Mouse (Mus musculus) embryonic facial prominence, embryonic 15.5 days (tissue): ENCODE data around the gene Rftn1. TPM values are rescaled to one million over a fixed set of nuclear protein-coding genes. Genes with fewer than 3 reads are reported as not detected.

Experiments
- ATAC-seq: fragments of 200-750 bp; cut with Nextera tagmentation; 2 replicates; pipeline ENCODE4 v1.8.0; 2017; ENCODE audit warnings: low read depth, moderate TSS enrichment; ENCODE audit not compliant: insufficient number of reproducible peaks, low FRiP score, low TSS enrichment
- H3K27ac ChIP-seq: fragments of 300-500 bp; sonication (generic); replicated peaks from 2 replicates; pipeline ENCODE4 v1.5.1; 2015; ENCODE audit warnings: mild to moderate bottlenecking, inconsistent platforms
- H3K27me3 ChIP-seq: fragments of 300-500 bp; sonication (generic); 2 replicates; pipeline ENCODE4 v1.6.1; 2015; ENCODE audit warnings: inconsistent platforms
- H3K36me3 ChIP-seq: fragments of 300-500 bp; sonication (generic); 2 replicates; pipeline ENCODE4 v1.6.1; 2015; ENCODE audit warnings: mild to moderate bottlenecking, inconsistent platforms
- H3K4me1 ChIP-seq: fragments of 300-500 bp; sonication (generic); 2 replicates; pipeline ENCODE4 v1.6.1; 2015; ENCODE audit warnings: inconsistent platforms
- H3K4me2 ChIP-seq: fragments of 300-500 bp; sonication (generic); replicated peaks from 2 replicates; pipeline ENCODE4 v1.6.1; 2015; ENCODE audit warnings: mild to moderate bottlenecking, inconsistent platforms
- H3K4me3 ChIP-seq: fragments of 300-500 bp; sonication (generic); replicated peaks from 2 replicates; pipeline ENCODE4 v1.5.1; 2015; ENCODE audit warnings: mild to moderate bottlenecking, inconsistent platforms
- H3K9ac ChIP-seq: fragments of 300-500 bp; sonication (generic); 2 replicates; pipeline ENCODE4 v1.6.1; 2015; ENCODE audit warnings: inconsistent platforms
- H3K9me3 ChIP-seq: fragments of 300-500 bp; sonication (generic); replicated peaks from 2 replicates; pipeline ENCODE4 v1.6.1; 2016; ENCODE audit warnings: inconsistent platforms
- WGBS: fragments of 180-500 bp; shearing (Covaris S2); methylation state at CpG from one replicate; pipeline ENCODE4 v1.1.7; 2015; 5-methylcytosine and 5-hydroxymethylcytosine counted together
- polyA plus RNA-seq: library from polyadenylated mRNA; unstranded; fragments of >200 nt; fragmentation: Nextera tagmentation; extraction: Ambion mirVana; gene quantifications from 2 replicates; pipeline ENCODE4 v1.2.1, GENCODE M21; 2015

Gene Rftn1
- polyA plus RNA-seq, 1 experiment from 2014 or later = 21.4 TPM

DNA sequence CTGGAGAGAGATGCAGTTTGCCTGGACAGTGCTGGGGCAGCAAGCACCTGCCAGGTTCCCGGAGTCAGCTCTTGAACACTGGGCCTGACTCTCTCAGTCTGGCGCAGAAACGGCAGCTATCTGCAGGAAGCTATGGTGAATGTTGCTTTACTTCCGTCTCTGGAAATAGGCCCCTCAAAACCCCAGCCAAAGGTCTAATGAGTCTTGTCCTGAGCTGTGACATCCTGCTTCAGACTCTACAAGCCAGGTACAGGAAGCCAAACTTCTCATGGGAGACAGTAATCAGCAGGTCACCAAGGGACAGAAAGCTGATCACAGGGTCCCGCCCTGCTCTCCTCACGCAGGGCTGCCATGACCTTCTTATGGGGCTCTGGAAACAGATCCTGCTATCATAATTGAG lies 203.4 kb downstream of the Rftn1 start:
- no peak overlapping the region for H3K4me3 ChIP-seq
- 87% methylated on average over 6 of the region's 6 CpGs for WGBS

DNA sequence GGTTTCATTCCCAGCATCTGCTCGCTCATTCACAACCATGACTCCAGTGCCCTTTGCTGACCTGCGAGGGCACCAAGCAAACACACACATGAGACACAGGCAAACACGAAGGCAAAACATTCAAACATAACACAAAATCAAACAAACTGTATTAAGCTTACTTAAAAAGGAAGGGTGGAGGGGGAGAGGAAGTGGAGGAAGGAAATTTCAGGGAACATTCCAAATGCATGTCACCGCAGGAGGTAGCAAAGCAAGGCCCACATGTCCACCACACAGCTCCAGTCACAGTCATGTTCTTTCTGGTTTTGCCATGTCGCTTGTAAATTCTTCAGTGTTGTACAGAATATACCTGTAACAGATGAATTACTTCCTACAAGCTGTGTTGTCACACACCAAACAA lies 207.0 kb downstream of the Rftn1 start:
- H3K9me3 ChIP-seq = 0 out of 2 replicates have a peak, but pooled peaks cover 5% of the 10 kb centered on the region
- no peaks in the 10 kb centered on the region for H3K36me3 ChIP-seq
- H3K27me3 ChIP-seq = no peaks in the 10 kb centered on the region
- no peaks in the 10 kb centered on the region for H3K4me1 ChIP-seq
- no peak overlapping the region for H3K4me3 ChIP-seq
- ATAC-seq = no peak
- no peak overlapping the region for H3K27ac ChIP-seq
- no peak overlapping the region for H3K4me2 ChIP-seq
- H3K9ac ChIP-seq = no peak overlapping the region
- 71% methylated on average over 5 of the region's 5 CpGs for WGBS

More for the DNA sequence above, 203.4 kb downstream of the Rftn1 start:
- no peaks in the 10 kb centered on the region for H3K27me3 ChIP-seq
- H3K9me3 ChIP-seq = no peaks in the 10 kb centered on the region
- H3K27ac ChIP-seq = no peak overlapping the region
- no peaks in the 10 kb centered on the region for H3K36me3 ChIP-seq
- ATAC-seq = no peak
- H3K9ac ChIP-seq = no peak overlapping the region
- H3K4me1 ChIP-seq = no peaks in the 10 kb centered on the region
- H3K4me2 ChIP-seq = no peak overlapping the region

DNA sequence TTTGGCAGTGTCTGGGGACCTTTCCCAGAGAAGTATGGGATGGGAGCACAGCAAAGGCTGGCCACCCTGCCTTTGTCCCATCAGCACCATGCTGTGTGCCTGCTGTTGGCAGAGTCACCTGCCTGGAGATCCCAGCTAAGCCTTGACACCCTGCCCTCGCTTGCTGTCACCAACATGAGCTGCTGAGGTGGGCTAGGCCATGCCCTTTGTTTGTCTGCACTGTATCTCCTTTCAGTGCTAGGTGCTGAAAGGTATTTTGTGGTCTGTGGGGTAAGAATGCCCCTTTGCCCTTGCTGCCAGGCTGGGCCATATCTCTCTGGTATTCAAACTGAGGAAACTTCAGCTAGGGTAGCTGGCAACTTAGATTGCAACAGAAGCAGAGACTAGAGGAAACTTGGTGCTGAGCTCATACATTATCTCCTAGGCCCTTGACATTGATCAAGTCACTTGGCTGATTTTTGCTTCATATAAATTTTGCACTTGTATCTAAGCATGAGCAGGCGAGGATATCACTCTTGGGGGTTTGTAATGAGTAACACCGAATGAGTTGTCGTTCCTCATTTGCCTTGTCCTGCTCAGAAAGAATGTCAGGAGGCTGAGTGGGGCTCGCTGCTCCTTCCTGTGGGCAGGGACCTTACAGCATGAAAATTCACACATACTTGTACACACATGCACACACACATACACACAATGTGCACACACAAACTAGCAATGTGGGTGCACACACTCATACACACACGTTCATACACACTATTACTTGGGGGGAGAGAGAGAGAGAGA lies 207.7 kb downstream of the Rftn1 start:
- Histone ChIP-seq H3K4me3 (no peak overlapping the region), H3K4me1 (no peaks in the 10 kb centered on the region), H3K9ac (no peak overlapping the region), H3K27me3 (no peaks in the 10 kb centered on the region), H3K9me3 (0 out of 2 replicates have a peak, but pooled peaks cover 5% of the 10 kb centered on the region), H3K4me2 (no peak overlapping the region), H3K27ac (no peak overlapping the region), H3K36me3 (no peaks in the 10 kb centered on the region)
- ATAC-seq = no peak
- 70% methylated on average over 6 of the region's 6 CpGs for WGBS

DNA sequence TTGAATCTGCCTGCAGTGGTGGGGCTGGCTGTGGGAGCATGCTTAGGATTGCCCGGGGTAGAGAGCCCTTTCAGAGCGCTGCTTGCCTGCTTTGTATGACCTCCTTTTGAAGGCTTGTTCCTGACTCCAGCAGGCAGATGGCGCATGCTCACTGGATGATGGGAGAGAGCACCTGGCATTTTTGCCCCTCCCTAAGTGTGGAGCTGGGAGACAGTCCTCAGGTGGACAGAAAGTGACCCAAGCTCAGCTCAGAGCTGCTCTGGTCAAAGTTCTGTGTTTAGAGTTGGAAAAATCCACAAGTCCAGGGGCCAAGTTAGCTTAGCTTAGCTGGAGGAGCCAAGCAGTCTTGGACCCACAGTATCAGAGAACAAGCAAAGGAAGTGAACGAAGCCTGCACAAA lies 208.9 kb downstream of the Rftn1 start:
- no peak overlapping the region for H3K4me3 ChIP-seq
- no peak overlapping the region for H3K9ac ChIP-seq
- 84% methylated on average over 4 of the region's 4 CpGs for WGBS
- no peaks in the 10 kb centered on the region for H3K27me3 ChIP-seq
- H3K4me1 ChIP-seq = no peaks in the 10 kb centered on the region
- no peak overlapping the region for H3K4me2 ChIP-seq
- no peak for ATAC-seq
- H3K27ac ChIP-seq = no peak overlapping the region
- 0 out of 2 replicates have a peak, but pooled peaks cover 5% of the 10 kb centered on the region for H3K9me3 ChIP-seq
- H3K36me3 ChIP-seq = no peaks in the 10 kb centered on the region

DNA sequence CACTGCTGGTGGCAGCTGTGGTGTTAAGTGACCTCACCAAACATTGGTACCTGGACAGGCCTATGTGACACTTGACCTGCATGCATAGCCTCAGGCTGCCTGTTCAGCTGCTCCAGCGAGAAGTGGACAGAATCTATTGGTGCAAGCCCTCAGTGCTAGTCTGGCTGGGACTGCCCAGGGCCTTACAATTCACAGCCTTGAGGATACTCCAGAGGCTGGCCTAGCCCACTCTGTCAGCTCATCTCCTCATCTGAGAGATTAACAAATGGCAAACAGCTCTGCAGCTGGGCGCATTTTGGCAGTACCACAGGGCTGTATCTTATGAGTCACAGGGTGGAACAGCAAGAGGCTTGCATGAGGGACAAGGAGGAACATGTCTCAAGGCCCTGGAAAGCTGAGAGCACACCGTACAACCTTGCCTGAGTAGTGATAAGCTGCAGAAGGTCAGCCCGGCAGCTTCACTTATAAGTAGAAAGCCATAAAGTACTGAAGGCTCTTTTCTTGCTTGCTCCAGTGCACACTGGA lies 210.7 kb downstream of the Rftn1 start:
- WGBS = 91% methylated on average over 4 of the region's 4 CpGs
- no peak overlapping the region for H3K27ac ChIP-seq
- no peaks in the 10 kb centered on the region for H3K36me3 ChIP-seq
- H3K4me1 ChIP-seq = no peaks in the 10 kb centered on the region
- no peak overlapping the region for H3K4me2 ChIP-seq
- no peak for ATAC-seq
- H3K4me3 ChIP-seq = no peak overlapping the region
- H3K9me3 ChIP-seq = 0 out of 2 replicates have a peak, but pooled peaks cover 5% of the 10 kb centered on the region
- H3K27me3 ChIP-seq = no peaks in the 10 kb centered on the region
- no peak overlapping the region for H3K9ac ChIP-seq

DNA sequence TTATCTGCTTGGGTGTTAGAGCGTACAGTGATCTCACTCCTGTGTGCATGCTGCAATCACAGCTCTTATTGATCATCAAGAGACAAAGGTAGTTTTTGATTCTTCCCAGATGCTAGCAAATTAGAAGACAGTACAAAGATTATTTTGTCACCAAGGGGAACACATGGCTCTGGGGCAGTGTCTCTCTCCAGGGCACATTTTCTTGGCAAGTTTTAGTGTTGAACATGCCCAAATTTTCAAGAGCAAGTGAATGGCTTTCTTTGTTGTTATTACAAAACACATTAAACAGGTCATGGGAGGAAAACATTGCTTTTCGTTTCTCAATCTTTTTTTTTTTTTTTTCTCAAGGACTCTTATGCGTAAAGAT lies 213.1 kb downstream of the Rftn1 start:
- Histone ChIP-seq H3K27me3 (no peaks in the 10 kb centered on the region), H3K4me2 (no peak overlapping the region), H3K36me3 (no peaks in the 10 kb centered on the region), H3K27ac (no peak overlapping the region), H3K4me1 (no peaks in the 10 kb centered on the region), H3K9ac (no peak overlapping the region), H3K9me3 (0 out of 2 replicates have a peak, but pooled peaks cover 5% of the 10 kb centered on the region), H3K4me3 (no peak overlapping the region)
- ATAC-seq = no peak
- WGBS = 65% methylated on average over 3 of the region's 3 CpGs

DNA sequence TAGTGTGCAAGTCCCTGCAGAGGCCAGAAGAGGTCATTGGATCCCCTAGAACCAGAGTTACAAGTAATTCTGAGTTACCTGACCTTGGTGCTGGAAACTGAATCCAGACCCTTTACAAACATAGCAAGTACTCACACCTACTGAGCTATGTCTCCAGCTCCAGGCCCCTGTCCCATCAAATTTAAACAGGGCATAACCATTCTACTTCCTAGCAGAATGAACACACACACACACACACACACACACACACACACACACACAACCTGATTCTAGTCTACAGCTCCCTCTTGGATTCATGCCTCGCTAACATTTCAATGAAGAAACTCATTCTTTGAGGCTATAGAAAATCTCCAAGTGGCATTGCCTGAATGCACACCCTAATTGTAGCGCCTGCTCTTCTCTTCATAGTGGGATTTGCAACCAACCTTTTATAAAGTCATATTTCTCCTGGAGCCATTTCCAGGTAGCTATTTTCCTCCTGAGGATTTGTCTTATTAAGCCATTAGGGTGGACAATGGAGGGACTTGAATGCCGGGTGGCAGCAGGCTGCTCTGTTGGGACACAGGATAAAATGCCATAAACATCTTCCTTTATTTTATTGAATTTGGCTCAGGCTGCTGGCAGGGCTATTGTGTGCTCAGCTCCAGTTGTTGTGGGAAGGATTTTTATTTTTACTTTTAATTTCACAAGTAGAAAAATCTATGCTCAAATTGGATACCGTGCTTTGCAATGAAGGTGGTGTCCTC lies 213.6 kb downstream of the Rftn1 start:
- H3K4me1 ChIP-seq = no peaks in the 10 kb centered on the region
- no peaks in the 10 kb centered on the region for H3K27me3 ChIP-seq
- no peaks in the 10 kb centered on the region for H3K36me3 ChIP-seq
- ATAC-seq = no peak
- no peak overlapping the region for H3K4me2 ChIP-seq
- no peak overlapping the region for H3K27ac ChIP-seq
- 0 out of 2 replicates have a peak, but pooled peaks cover 5% of the 10 kb centered on the region for H3K9me3 ChIP-seq
- H3K9ac ChIP-seq = no peak overlapping the region
- 90% methylated on average over 4 of the region's 4 CpGs for WGBS
- no peak overlapping the region for H3K4me3 ChIP-seq

DNA sequence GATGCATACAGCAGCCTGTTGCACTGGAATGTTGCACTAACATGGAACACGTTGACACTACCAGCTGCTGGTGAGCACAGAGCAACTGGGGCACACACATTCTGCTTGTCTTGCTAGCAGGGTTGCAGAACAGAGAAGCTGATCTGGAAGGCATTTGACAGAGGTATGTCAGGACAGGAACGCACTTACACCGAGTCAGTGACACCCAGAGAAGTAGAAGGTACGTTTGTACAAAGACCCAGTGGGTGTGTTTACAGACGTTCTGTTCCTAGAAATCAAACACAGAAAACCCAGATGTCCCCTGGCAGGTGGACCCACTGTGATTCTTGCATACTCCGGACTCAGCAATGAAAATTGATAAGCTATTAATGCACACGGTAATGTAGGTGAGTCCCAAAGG lies 215.0 kb downstream of the Rftn1 start:
- Histone ChIP-seq H3K4me2 (no peak overlapping the region), H3K4me1 (no peaks in the 10 kb centered on the region), H3K9me3 (0 out of 2 replicates have a peak, but pooled peaks cover 5% of the 10 kb centered on the region), H3K9ac (no peak overlapping the region), H3K36me3 (no peaks in the 10 kb centered on the region), H3K27me3 (no peaks in the 10 kb centered on the region), H3K27ac (no peak overlapping the region), H3K4me3 (no peak overlapping the region)
- 69% methylated on average over 7 of the region's 7 CpGs for WGBS
- no peak for ATAC-seq

DNA sequence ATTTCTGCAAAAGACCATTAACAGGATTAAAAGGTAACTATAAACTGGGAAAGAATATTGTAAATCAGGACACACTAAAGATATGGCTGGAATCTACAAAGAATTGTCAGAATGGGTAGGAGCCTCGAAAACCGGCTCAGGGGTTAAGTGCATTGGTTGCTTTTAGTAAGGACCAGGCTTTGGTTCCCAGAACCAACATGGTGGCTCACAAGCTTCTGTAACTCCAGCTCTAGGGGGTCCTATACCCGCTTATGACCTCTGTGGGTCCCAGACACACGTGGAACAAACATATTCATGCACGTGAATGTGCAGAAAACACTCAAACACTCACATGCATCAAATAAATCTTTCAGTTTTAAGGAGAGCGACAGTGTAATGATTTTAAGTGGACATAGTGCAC lies 215.5 kb downstream of the Rftn1 start:
- no peak overlapping the region for H3K9ac ChIP-seq
- 0 out of 2 replicates have a peak, but pooled peaks cover under 1% of the 10 kb centered on the region for H3K9me3 ChIP-seq
- H3K4me2 ChIP-seq = no peak overlapping the region
- no peaks in the 10 kb centered on the region for H3K36me3 ChIP-seq
- H3K4me3 ChIP-seq = no peak overlapping the region
- no peak overlapping the region for H3K27ac ChIP-seq
- H3K27me3 ChIP-seq = no peaks in the 10 kb centered on the region
- WGBS = 77% methylated on average over 6 of the region's 6 CpGs
- H3K4me1 ChIP-seq = no peaks in the 10 kb centered on the region
- no peak for ATAC-seq

DNA sequence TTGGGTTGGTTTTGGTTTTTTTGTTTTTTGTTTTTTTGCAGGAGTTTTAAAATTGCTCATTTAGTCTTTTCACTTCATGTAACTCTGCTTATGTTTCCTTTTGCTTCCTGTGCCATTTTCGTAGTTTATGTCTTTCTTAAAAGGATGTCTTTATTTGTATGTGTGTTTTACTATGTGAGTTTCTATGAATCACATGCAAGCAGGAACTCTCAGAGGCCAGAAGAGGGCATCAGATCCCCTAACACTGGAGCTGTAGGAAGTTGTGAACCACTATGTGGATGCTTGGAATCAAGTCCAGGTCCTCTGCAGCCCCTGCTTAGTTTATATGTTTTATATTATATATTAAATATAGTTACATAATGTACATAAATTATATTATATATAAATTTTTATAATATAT lies 218.3 kb downstream of the Rftn1 start:
- Histone ChIP-seq H3K9ac (no peak overlapping the region), H3K27me3 (no peaks in the 10 kb centered on the region), H3K4me2 (no peak overlapping the region), H3K36me3 (no peaks in the 10 kb centered on the region), H3K4me3 (no peak overlapping the region), H3K9me3 (no peaks in the 10 kb centered on the region), H3K27ac (no peak overlapping the region), H3K4me1 (no peaks in the 10 kb centered on the region)
- 79% methylated on average over 1 of the region's 1 CpGs for WGBS
- no peak for ATAC-seq

DNA sequence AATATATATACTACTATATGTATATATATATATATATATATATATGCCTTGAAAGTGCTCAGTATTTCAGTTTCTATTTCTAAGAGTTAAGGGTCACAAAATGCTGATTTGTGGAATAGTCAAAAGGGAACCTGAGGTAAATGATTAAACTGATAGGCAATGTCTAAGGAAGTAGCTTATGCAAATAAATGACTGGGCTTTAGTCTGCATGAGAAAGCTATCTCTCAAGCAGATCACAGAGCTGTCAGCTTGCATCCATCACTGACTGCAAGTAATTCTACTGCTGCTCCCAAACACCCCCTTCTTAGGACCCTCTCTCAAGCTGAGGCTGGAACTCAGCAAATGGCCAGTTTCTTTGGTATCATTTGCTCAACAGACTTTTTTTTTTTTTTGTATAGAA lies 219.4 kb downstream of the Rftn1 start:
- Histone ChIP-seq H3K36me3 (no peaks in the 10 kb centered on the region), H3K9me3 (no peaks in the 10 kb centered on the region), H3K4me2 (no peak overlapping the region), H3K27me3 (no peaks in the 10 kb centered on the region), H3K4me1 (no peaks in the 10 kb centered on the region), H3K4me3 (no peak overlapping the region), H3K27ac (no peak overlapping the region), H3K9ac (no peak overlapping the region)
- ATAC-seq = no peak
